Mouse (Mus musculus): ENCODE measurements around the gene Gm49601. TPM values are rescaled to one million over a fixed set of nuclear protein-coding genes. Genes with fewer than 3 reads are reported as not detected.

Gm49601 gene
- total and polyA plus RNA-seq, 3 experiments, result 1.4 TPM; not detected in 2

GRCm38 (mm10) chr16:18584901-18585510, 41.2 kb downstream of the Gm49601 start:
- Histone ChIP-seq H3K79me2 (replicated peaks; ENCODE audit: control insufficient read depth, extremely low read depth, insufficient read depth, poor library complexity, severe bottlenecking) (no peaks in the 10 kb centered on the region), H3K4me2 (ENCODE audit: insufficient read depth, low read depth, poor library complexity, severe bottlenecking) (no peak overlapping the region), H3K9me3 (replicated peaks; ENCODE audit: low read length) (peaks cover 59% of the 10 kb centered on the region), H3K36me3 (replicated peaks in 1 of 2; ENCODE audit: control insufficient read depth in 1 of 2, insufficient read depth in 1 of 2, low read length in 1 of 2) (no peaks in the 10 kb centered on the region), H3K9ac (ENCODE audit: insufficient read depth, low read depth) (no peak overlapping the region), H3K27ac (ENCODE audit: insufficient read depth, low read depth) (no peak overlapping the region), H3K27me3 (replicated peaks) (peaks cover 8% of the 10 kb centered on the region), H3K4me1 (ENCODE audit: control insufficient read depth in 1 of 2, insufficient read depth in 2 of 2) (peaks cover 0 to 4% of the 10 kb centered on the region in 2 experiments; a peak in 2 of 4 replicates), H3K4me3 (replicated peaks in 1 of 3; ENCODE audit: low read depth in 2 of 3, low read length in 2 of 3, poor library complexity in 1 of 3) (no peak overlapping the region)
- TF ChIP-seq ZC3H11A (IDR thresholded peaks at IDR 0.05; ENCODE audit: low read depth, low read length) (no peak), SMC3 (IDR thresholded peaks at IDR 0.05; ENCODE audit: low read depth, low read length) (no peak), MAX (IDR thresholded peaks at IDR 0.05; ENCODE audit: low read length) (no peak), POLR2AphosphoS2 (IDR thresholded peaks at IDR 0.05; ENCODE audit: low read depth, low read length) (no peak), MEF2A (IDR thresholded peaks at IDR 0.05; ENCODE audit: borderline replicate concordance, low read depth, low read length) (no peak), KAT2A (IDR thresholded peaks at IDR 0.05; ENCODE audit: insufficient replicate concordance, low read length) (no peak), JUND (conservative IDR thresholded peaks at IDR 0.05; ENCODE audit: low read depth, low read length) (no peak), MAZ (IDR thresholded peaks at IDR 0.05; ENCODE audit: low read depth, low read length) (no peak), RCOR1 (conservative IDR thresholded peaks at IDR 0.05; ENCODE audit: low read depth, low read length) (no peak), ETS1 (conservative IDR thresholded peaks at IDR 0.05; ENCODE audit: low read depth, low read length) (no peak), NRF1 (IDR thresholded peaks at IDR 0.05; ENCODE audit: low read depth, low read length) (no peak), PAX5 (IDR thresholded peaks at IDR 0.05; ENCODE audit: low read length) (no peak), CHD1 (IDR thresholded peaks at IDR 0.05; ENCODE audit: low read depth, low read length) (no peak), MXI1 (IDR thresholded peaks at IDR 0.05; ENCODE audit: low read depth, low read length) (no peak), CHD2 (IDR thresholded peaks at IDR 0.05; ENCODE audit: low read length) (no peak), RAD21 (IDR thresholded peaks at IDR 0.05; ENCODE audit: low read depth, low read length) (no peak), USF2 (conservative IDR thresholded peaks at IDR 0.05; ENCODE audit: low read depth, low read length) (no peak), IRF4 (IDR thresholded peaks at IDR 0.05; ENCODE audit: low read depth, low read length) (no peak), ZKSCAN1 (IDR thresholded peaks at IDR 0.05; ENCODE audit: borderline replicate concordance, low read depth, low read length) (no peak)
- in situ Hi-C loops (cut with MboI; ENCODE audit: low pct_ligation_motif_present, low pct_unique_long_range_greater_than_20kb, low sequenced_read_pairs), result no loop called here
- dilution Hi-C loops (cut with MboI; ENCODE audit: extremely low pct_ligation_motif_present, extremely low pct_unique_long_range_greater_than_20kb, low sequenced_read_pairs), result no loop called here
- no peak for DNase-seq (ENCODE audit: extremely low read depth)

- H3K9ac ChIP-seq (ENCODE audit: insufficient read depth, low read depth), result no peak overlapping the region
- in situ Hi-C loops (cut with MboI; ENCODE audit: low pct_ligation_motif_present, low pct_unique_long_range_greater_than_20kb, low sequenced_read_pairs), result no loop called here
- no peak overlapping the region for H3K4me3 ChIP-seq (replicated peaks in 1 of 3; ENCODE audit: low read depth in 2 of 3, low read length in 2 of 3, poor library complexity in 1 of 3)
- no peaks in the 10 kb centered on the region for H3K4me1 ChIP-seq (ENCODE audit: control insufficient read depth in 1 of 2, insufficient read depth in 2 of 2)
- H3K36me3 ChIP-seq (replicated peaks in 1 of 2; ENCODE audit: control insufficient read depth in 1 of 2, insufficient read depth in 1 of 2, low read length in 1 of 2), result no peaks in the 10 kb centered on the region
- H3K27me3 ChIP-seq (replicated peaks), result no peaks in the 10 kb centered on the region
- H3K9me3 ChIP-seq (replicated peaks; ENCODE audit: low read length), result peaks cover 57% of the 10 kb centered on the region
- dilution Hi-C loops (cut with MboI; ENCODE audit: extremely low pct_ligation_motif_present, extremely low pct_unique_long_range_greater_than_20kb, low sequenced_read_pairs), result no loop called here
- no peak overlapping the region for H3K27ac ChIP-seq (ENCODE audit: insufficient read depth, low read depth)
- no peak for TF ChIP-seq BHLHE40 (IDR thresholded peaks at IDR 0.05; ENCODE audit: low read depth, low read length)
- TF ChIP-seq SMC3 (IDR thresholded peaks at IDR 0.05; ENCODE audit: low read depth, low read length), result no peak
- no peak overlapping the region for H3K4me2 ChIP-seq (ENCODE audit: insufficient read depth, low read depth, poor library complexity, severe bottlenecking)
- no peaks in the 10 kb centered on the region for H3K79me2 ChIP-seq (replicated peaks; ENCODE audit: control insufficient read depth, extremely low read depth, insufficient read depth, poor library complexity, severe bottlenecking)
- DNase-seq (ENCODE audit: extremely low read depth), result no peak
These were observed 42.4 kb downstream of the Gm49601 start for GRCm38 (mm10) chr16:18583673-18584357.

All from CH12.LX (cell line).